Mouse (Mus musculus) A20 (cell line): ENCODE results near the gene Tuba1b.
"Not testable (repeated sequence)": the region's sequence is repeated elsewhere in the genome, so short reads cannot be mapped to it uniquely, and the experiment has no call there.

Experiments used
- DNase-seq: peaks from one replicate; pipeline ENCODE4 v3.0.0-alpha.2; 2011; ENCODE audit warnings: low read depth, low spot score

Gene Tuba1b

DNA sequence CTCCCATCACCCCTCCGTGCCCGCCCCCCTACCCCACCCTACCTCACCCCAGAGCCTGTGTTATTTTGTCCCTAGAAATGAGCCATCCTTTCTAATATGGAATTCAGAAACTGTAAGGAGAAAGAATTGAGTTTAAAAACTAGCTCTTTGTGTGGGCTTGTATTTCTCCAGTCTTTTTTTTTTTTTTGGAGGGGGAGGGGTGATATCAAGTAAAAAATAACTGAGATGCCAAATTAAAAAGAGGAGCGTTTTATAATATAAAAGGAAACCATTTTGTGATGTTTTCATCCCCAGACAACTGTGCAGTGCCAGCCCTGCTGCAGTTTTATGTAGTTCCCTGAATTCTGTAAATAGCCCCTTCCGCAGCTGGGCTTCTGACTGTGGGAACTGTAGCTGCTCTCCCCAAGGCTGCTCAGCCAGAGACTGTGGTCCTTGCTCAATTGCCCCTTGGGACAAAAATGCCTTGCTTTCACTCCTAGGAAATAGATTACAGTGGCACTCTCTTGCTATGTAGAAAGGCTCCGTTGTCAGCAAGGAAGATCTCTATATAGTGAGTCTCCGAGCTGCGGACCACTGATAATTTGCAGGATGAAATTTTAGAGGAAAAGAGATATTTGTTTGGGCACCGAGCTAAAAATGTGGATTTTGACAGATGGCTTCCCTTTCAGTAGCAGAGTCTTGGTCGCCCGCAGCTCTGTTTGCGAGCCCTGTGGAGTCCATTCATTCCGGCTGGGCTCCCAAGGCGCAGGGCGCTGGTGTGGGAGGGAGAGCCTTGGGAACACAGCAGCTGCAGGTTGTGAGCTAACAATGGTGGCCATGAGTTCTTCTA, 20.3 kb upstream of the Tuba1b start:
- peak; percentile 49 for DNase-seq

DNA sequence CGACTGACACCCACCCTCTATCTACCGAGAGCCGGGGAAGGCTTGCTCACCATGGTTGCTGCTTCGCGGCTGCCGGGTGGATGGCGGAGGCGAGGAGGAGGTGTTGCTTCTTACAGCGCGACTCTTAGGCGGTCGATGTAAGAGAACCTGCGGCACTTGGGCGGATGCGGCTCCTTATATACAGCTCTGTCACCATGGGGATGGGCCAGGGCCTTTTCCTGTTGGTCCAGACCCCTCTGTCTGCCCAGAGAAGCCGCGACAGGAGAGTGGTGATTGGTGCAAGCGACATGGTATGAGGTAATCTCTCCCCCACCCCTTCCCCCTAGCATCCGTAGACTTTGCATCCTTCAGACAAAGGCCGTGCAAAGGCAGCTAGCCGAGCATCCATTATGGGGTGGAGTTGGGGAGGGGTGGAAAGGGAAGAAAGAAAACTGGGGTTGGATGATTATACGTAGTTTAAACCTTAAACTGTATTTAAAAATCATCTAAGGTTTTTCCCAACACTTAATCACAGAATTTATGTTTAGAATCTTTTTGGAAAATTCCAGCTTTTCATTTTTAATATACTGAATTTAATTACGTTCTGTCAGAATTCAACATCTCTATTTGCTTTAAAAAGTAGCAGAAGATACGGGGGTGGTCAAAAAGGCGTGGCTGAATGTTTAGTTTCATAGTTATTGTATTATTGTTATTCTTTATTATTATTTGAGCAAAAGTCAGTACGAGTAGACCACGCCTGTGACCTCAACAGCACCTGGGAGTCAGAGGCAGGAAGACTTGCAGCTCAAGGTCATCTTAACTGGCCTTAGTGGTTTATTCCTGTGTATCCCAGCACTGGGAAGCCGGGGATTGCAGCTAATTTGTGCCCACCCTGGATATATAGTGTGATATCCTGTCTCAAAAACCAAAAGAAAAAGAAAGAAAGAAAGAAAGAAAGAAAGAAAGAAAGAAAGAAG, 19.3 kb upstream of the Tuba1b start, which contains the start of the genes Gm49450 and Tuba1a:
Gene Gm49450, minus strand, starts transcription at position 151 of the 956 bp plus-strand sequence.
Gene Tuba1a, minus strand, starts transcription at position 303 of the 956 bp plus-strand sequence.
- peak; percentile 99 for DNase-seq

DNA sequence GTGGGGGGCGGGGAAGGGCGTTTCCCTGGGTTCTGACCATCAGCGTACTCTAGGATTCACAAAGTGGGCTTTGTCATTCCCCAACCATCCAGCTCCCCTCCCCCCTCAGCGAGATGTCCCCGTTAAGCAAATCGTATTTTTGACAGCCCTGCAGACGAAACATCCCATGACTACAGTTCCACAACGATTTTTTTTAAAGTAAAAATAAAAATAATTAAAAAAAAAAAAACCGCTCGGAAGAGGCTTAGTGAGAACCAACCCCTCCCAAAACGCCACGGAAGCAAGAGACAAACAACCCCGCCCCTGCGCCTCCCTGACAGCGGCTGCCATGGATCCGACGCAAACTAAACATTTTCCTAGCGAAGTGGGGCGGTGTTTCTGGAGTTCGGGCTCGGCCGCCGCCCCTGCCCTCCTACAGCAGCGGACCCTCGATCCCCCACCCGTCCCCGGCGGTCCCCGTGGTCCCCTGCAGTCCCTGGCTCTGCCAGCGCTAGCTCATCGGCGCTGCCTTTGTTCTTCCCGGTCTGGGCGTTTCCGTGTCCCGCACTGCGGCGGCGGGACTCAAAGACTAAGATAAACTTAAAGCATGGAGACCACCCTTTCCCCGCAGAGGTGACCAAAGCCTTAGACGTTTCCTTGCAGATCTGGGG, 18.5 kb upstream of the Tuba1b start:
- no peak for DNase-seq

DNA sequence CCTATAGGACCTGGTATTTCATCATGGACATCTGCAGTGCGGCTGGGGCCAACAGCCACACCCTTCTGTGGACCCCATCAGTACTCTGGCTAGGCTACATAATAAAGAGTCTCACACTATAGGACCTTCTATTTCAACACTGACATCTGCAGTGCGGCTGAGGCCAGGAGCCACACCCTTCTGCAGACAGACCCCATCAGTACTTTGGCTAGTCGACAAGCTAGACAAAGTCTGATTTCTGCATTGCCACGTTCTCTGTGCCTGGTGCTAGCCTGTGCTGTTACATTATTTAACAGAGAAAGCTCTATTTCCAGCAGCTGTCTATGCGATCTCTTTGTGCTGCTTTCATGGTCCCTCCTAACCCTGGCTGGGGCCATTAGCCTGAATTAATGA, 17.7 kb upstream of the Tuba1b start:
- no peak for DNase-seq

DNA sequence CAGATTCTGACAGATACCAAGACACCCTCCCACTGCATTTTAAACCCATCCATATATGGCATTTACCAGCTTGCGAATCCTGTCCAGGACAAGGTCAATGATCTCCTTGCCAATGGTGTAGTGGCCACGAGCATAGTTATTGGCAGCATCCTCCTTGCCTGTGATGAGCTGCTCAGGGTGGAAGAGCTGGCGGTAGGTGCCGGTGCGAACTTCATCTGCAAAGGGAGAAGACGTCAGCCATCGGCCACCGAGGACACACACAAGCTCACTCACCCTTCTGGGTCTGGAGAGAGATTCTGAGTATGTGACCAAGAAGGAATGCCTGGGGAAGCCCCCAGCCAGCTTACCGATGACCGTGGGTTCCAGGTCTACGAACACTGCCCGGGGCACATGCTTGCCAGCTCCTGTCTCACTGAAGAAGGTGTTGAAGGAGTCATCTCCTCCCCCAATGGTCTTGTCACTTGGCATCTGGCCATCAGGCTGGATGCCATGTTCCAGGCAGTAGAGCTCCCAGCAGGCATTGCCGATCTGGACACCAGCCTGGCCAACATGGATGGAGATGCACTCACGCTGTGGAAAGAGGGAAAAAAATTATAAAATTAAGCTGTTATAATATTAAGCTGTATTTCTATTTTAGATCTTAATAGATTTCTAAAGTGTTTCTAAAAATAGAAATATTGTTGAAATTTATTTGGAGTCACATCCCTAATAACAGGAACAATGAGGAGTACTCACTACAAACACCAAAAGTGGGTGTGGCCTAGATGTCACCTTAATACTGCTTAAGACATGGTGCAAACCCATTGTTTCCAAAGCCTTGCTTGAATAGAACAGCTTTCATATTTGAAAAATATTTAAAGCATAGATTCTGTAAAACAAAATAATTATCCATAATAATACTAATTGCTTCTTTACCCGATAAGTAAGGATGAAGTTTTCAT, 17.0 kb upstream of the Tuba1b start:
- not testable (repeated sequence) for DNase-seq

DNA sequence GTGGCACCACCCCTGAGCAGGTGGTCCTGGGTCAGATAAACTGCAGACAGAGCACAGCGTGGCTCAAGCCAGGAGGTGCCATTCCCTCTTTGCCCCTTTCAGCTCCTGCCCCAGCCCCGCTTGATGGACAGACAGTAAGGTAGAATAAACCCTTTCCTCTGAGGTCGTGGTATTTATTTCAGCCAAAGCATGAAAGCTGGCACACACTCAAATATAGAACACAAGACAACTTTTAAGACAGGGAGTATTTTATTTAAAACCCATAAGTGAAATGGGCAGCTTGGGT, 15.2 kb upstream of the Tuba1b start:
- DNase-seq: no peak

DNA sequence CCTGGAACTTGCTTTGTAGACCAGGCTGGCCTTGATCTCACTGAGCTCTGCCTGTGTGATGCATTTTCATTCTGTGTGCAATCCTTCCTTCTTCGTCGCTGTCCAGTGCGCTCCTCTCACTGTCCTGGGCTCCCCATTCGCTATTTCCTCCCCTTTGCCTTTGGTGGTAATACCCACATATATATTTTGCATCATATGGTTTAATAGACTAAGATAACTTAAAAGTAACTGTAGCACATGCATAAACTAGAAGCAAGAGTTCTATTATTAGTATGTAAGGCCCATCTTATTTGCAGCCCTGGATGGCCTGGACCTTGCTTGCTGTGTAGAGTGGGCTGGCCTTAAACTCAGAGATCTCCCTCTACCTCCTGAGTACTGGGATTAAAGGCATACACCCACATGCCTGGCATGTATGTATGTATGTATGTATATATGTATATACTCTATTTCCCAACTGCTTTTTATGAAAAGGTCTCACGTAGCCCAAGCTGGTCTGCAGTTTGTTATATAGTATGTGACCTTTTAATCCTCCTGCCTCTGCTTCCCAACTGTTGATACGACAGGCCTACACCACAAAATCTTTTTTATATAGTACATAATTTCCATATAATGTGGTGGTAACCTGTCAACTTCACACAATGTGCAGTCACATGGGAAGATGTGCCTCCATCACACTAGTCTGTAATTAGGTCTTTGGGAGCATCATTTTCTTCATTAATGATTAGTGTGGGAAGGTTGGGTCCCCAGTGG, 14.7 kb upstream of the Tuba1b start:
- no peak for DNase-seq

DNA sequence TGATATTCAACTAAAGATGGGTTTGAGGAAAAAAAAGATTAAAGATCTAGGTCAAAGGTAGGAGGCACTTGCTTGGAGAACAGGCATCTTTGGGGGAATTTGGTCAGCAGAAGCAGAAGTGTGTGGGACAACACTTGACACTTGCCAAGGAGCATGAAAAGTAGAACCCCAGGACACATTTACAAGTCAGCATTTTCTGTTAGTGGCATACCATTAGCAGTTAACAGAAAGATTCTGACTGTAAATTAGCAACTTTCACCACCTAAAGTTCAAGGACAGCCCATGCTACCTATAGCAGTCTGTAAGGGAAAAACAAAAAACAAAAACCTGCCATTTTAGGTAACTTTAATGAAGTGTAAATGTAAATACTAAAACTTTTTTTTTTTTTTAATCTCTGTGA, 14.0 kb upstream of the Tuba1b start:
- DNase-seq: no peak

DNA sequence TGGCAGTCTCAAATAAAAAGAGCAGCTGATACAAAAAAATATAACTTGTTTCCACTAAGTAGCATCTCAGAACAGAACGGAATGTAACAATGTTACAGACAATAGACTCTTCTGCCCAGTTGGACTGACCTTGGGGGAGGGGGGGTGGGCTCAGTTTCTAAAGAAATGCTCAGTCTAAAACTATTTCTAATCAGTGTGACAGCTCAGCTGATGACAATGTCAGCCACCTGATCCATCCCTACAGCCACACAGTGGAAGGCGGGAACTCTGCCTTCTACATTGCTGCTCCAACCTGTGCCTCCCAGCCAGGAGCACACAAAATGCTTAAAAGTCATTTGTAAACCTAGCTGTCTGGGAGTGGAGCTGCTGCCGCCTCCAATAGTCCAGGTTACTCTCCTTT, 13.5 kb upstream of the Tuba1b start:
- no peak for DNase-seq

DNA sequence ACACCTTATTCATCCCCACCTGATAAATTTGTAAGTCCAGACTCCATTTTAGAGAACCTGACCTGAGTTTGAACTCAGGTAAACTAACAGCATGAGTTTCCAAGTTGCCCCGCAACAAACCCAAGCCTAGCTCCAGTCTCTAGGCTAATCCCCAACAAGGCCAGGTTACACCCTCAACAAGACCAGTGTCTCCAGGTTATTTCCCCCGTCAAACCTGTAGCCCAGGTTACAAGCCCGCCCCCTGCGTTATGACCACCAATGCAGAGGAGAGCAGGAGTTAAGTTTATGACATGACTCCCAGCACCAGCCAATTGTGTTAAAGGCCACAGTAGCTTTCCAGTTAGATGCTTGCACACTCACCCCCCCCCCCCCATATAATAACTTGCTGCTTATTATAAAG, 8.8 kb upstream of the Tuba1b start:
- no peak for DNase-seq

DNA sequence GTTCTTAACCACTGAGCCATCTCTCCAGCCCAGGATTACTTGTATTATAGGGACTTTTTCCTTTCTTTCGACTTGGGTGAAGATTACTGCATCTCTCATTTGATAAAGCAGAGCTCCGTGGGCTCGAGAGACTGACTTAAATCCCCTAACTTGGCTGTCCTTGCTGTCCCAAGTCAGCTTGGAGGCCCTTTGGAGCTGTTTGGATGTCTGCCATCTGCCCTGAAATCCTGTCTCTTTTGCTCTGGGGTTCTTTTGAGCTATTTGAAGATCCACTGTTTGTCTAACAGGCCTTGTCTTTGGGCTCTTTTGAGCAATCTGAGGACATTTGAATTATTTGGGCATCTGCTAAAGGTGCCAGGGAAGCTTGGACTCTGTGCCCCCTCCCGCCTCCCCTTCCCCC, 7.7 kb upstream of the Tuba1b start:
- DNase-seq: no peak

DNA sequence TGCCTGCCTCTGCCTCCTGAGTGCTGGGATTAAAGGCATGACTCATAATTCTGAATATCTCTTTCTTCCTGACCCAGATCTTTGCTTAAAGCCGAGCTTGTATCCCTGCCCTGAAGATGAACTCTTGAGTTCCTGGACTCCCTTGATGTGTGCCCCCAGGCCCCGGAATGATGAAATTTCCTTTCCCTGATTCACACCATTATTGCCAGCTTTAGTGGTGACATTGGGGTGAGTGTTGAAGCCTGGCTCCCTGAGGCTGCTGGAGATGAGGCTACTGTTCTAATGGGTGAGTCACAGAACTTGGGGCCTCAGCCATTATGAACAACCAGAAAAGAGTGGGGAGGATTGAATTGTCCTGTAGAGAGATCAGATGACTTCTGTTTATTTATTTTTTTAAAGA, 7.2 kb upstream of the Tuba1b start:
- no peak for DNase-seq

DNA sequence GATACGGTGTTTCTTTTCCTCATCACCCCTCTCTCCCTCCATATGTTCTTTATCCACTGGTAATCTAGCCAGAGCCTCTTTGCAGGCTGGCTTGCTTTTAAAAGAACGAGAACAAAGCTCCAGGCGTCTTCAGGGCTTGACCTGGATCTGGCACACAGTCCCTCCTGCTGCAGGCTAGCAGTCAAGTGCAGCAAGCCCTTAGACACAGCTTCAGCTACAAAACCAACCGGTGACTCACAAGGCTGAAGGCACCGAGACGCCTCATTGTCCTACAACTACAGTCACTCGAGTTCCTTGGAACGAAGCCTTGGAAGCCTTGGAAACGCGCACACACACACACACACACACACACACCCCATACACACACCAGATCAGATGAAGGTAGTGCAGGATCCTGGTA, 6.5 kb upstream of the Tuba1b start:
- no peak for DNase-seq

DNA sequence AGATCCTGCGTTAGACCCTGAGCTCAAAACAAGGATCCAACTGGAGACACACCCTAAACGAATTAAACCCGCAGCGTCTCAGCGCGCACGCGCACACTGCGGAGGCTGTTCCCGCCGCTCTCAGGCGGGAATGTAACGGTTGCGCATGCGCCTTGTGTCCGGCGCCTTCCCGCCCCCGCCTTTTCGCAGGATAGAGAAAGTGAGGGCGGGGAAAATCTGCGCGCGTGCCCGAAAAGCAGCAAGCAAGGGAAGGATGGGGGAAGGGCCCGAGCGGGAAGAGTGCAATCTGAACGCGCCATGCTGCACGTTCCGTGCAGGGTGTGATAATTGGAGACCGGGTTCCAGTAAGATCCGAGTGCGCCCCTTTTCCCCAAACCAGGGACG, 540 bp downstream of the Tuba1b start:
- DNase-seq: peak; percentile 93

DNA sequence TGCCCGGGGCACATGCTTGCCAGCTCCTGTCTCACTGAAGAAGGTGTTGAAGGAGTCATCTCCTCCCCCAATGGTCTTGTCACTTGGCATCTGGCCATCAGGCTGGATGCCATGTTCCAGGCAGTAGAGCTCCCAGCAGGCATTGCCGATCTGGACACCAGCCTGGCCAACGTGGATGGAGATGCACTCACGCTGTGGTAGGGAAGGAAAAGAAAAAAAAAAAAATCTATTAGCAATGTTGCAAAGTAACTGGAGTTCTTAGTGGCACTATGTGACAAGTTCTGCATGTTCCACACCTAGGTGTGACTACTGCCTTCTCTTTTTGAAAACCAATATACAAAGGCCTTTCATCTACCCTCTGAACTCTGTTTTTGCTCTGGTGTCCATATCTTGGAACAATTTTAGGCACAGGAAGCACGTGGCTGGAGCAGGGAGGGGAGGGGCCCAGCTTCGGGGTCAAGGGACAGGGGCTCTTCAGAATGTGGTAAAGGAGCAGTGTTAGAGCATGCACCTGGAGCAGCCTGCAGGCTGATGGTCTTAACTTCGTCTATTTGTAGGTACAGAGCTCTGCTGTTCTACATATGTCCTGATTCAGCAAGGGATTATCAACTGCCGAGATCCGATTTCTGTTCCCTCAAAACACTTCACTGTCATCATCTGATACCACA, 1.2 kb downstream of the Tuba1b start:
- not testable (repeated sequence) for DNase-seq

DNA sequence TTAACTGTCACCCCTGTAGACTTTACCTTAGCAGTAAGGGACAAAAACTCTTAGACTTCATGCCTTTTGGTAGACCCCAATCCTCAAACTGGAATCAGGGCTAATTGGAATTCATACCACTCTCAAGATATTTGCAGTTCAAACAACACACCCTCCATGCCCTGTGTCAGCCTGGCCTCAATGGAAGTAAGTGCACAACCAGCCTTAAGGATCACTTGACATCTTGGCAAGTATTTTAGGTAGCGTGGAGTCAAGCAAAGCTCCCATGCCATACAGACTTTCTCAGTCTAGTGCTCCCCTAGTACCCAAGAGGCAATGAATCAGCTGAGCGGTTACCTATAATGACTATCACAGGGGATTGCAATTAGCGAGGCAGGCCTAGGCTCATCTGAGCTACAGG, 3.4 kb downstream of the Tuba1b start:
- no peak for DNase-seq

DNA sequence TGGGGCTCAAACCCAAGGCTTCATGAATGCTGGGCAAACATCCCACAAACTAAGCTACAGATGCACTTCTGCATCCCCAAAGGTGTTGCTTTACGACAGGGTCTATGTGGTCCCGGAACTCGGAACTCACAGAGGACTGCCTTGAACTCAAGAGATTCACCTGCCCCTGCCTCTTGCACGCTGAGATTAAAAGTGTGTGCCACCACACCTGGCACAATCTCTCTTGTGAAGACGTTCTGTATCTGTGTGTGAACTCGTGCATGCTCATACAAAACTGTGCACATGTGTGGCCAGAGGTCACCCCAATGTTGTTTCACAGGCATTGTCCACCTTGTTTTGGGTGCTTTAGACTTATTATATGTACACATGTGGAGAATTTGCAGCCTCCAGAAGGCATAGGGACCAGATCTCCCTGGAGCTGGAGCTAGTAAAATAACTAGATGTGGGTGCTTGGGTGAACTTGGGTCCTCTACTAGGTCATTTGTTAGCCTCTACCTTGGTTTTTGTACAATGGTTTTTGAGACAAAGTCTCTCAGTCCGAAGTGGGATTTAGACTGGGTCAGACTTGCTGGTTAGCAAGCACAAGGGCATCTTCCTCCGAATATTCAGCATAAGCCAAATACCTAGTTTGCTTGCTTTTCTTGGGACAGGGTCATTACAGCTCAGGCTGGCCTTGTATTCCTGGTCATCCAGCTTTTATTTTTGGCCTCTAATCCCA, 4.2 kb downstream of the Tuba1b start:
- DNase-seq: peak; percentile 52

DNA sequence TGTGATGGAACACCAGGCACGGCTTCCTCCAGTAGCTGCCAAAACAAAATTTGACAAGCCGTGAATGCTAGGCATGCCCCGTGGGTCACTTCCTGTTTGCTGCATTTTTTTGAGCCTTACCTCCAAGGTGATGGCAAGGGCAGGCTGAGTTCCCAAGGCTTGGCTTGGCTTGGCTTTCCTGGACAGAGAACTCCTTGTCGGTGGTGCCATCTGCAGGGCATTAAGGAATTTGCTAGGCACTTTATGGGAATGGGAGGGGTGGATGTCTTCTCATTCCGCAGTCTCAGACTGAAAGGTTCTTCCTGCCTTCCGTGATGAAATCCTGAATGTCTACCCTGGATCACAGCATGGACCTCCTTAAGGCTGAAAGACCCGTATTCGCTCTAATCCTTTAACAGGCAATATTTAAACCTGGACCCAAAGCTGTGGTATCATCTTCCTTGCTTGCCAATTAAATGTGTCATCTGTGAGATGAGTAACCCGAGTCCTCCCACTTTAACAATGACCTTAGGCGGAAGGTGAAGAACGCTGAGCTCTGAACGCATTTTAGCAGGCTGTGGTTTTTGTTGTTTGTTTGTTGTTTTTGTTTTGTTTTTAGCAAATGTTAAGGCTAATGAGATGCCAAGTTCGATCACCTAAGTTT, 5.6 kb downstream of the Tuba1b start:
- no peak for DNase-seq

DNA sequence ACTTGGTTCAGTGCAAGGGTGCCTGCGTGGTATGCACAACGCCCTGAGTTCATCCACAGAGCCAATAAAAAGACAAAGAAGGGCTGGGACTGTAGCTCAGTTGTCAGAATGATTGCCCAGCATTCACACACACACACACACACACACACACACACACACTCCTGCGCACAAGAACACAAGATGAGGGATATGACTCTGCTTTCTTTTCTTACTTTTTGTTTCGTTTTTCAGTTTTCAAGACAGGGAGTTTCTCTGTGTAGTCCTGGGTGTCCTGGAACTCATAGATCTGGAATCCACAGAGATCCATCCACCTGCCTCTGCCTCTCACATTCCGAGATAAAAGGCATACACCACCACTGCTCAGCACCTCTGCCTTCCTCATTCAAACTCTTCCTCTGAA, 6.8 kb downstream of the Tuba1b start:
- DNase-seq: no peak
